Mouse (Mus musculus): ENCODE measurements around the gene Olfml1. TPM values are rescaled to one million over a fixed set of nuclear protein-coding genes. Genes with fewer than 3 reads are reported as not detected.

Olfml1 gene
- polyA plus RNA-seq, 1 experiment from 2014 or later = 6.8 TPM

- no peak overlapping the region for H3K4me2 ChIP-seq
- no peaks in the 10 kb centered on the region for H3K9me3 ChIP-seq (replicated peaks)
- no peaks in the 10 kb centered on the region for H3K27me3 ChIP-seq
- H3K27ac ChIP-seq = no peak overlapping the region
- H3K4me3 ChIP-seq = no peak overlapping the region
- ATAC-seq (replicated peaks; ENCODE audit: insufficient number of reproducible peaks, insufficient read depth, low FRiP score, low read depth) = no peak
- no peak overlapping the region for H3K9ac ChIP-seq
- H3K4me1 ChIP-seq (replicated peaks) = no peaks in the 10 kb centered on the region
- H3K36me3 ChIP-seq = no peaks in the 10 kb centered on the region
- 75% methylated on average over 3 of the region's 3 CpGs for WGBS
These were observed 11.3 kb upstream of the Olfml1 start for GRCm38 (mm10) chr7:107555906-107556305.

DNA sequence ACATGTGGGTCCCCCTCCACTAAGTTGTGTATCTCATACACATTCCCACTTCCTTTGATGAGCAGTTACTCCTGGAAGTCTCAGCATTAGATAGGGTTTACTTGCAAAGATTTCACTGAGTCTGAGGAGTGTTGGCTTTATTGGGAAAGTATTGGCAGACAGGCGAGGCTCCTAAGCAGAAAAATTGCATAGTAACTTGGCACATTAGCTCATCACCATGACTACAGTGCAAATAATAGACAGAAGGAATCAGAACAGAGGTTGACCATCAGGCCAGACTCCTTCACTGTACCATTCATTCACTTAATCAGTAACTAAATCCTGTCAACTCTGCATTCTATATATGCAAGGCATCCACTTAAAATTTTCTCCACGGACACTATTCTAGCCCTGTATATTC lies 6.6 kb upstream of the Olfml1 start:
- Histone ChIP-seq H3K9ac (no peak overlapping the region), H3K27me3 (no peaks in the 10 kb centered on the region), H3K4me3 (no peak overlapping the region), H3K27ac (no peak overlapping the region), H3K9me3 (replicated peaks) (no peaks in the 10 kb centered on the region), H3K4me2 (no peak overlapping the region), H3K36me3 (no peaks in the 10 kb centered on the region), H3K4me1 (replicated peaks) (no peaks in the 10 kb centered on the region)
- WGBS = 67% methylated on average over 2 of the region's 2 CpGs
- no peak for ATAC-seq (replicated peaks; ENCODE audit: insufficient number of reproducible peaks, insufficient read depth, low FRiP score, low read depth)

DNA sequence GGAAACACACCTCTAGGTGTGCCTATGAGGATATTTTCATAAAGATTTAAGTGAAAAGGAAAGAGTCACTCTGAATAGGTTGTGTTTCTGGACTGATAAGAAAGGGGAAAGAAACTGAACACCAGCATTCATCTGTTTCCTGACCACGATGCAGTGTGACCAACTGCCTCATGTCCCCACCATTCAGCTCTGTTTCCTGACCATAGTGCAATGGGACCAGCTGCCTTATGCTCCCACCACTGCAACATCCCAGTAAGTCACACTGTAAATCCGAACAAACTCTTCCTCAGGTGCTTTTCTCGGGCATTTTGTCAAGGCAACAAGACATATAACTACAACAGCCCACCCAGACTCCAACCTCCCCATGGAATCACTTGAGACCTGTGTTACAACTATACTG lies 5.7 kb upstream of the Olfml1 start:
- WGBS = 61% methylated on average over 3 of the region's 3 CpGs
- H3K9me3 ChIP-seq (replicated peaks) = no peaks in the 10 kb centered on the region
- H3K4me3 ChIP-seq = no peak overlapping the region
- ATAC-seq (replicated peaks; ENCODE audit: insufficient number of reproducible peaks, insufficient read depth, low FRiP score, low read depth) = no peak
- no peaks in the 10 kb centered on the region for H3K27me3 ChIP-seq
- H3K4me2 ChIP-seq = no peak overlapping the region
- no peaks in the 10 kb centered on the region for H3K4me1 ChIP-seq (replicated peaks)
- no peak overlapping the region for H3K9ac ChIP-seq
- H3K27ac ChIP-seq = no peak overlapping the region
- no peaks in the 10 kb centered on the region for H3K36me3 ChIP-seq

DNA sequence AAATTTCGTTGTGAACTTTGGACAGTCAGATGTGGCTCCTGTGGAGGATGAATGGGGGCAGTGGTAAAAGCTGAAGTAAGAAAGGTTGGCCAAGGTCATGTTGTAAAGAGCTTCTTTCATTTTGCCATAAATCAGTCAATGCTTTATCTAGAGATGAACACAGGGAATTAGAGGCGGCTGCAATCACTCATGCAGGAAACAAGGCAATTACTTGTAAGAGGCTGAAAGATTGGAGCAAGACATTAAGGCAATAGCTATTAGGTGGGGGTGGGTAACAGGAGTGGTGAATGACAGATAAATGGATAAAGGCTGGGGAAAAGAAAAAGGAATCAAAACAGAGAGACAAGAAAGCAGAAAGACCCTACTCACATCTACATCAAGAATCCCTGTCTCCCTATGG lies 3.5 kb upstream of the Olfml1 start:
- H3K4me1 ChIP-seq (replicated peaks) = no peaks in the 10 kb centered on the region
- no peak overlapping the region for H3K9ac ChIP-seq
- no peak for ATAC-seq (replicated peaks; ENCODE audit: insufficient number of reproducible peaks, insufficient read depth, low FRiP score, low read depth)
- H3K9me3 ChIP-seq (replicated peaks) = no peaks in the 10 kb centered on the region
- H3K27ac ChIP-seq = no peak overlapping the region
- no peaks in the 10 kb centered on the region for H3K36me3 ChIP-seq
- H3K27me3 ChIP-seq = no peaks in the 10 kb centered on the region
- H3K4me3 ChIP-seq = no peak overlapping the region
- H3K4me2 ChIP-seq = no peak overlapping the region
- 39% methylated on average over 2 of the region's 2 CpGs for WGBS

GRCm38 (mm10) chr7:107567674-107568073 lies 428 bp downstream of the Olfml1 start:
- Histone ChIP-seq H3K36me3 (no peaks in the 10 kb centered on the region), H3K4me1 (replicated peaks) (no peaks in the 10 kb centered on the region), H3K27me3 (no peaks in the 10 kb centered on the region), H3K27ac (peak overlapping the region; percentile 70), H3K4me3 (peak overlapping the region; percentile 40), H3K4me2 (peak overlapping the region; percentile 48), H3K9ac (no peak overlapping the region), H3K9me3 (replicated peaks) (no peaks in the 10 kb centered on the region)
- WGBS = 51% methylated on average over 5 of the region's 5 CpGs
- 0 out of 2 replicates have a peak, but pooled peaks have one; percentile 18 for ATAC-seq (replicated peaks; ENCODE audit: insufficient number of reproducible peaks, insufficient read depth, low FRiP score, low read depth)

DNA sequence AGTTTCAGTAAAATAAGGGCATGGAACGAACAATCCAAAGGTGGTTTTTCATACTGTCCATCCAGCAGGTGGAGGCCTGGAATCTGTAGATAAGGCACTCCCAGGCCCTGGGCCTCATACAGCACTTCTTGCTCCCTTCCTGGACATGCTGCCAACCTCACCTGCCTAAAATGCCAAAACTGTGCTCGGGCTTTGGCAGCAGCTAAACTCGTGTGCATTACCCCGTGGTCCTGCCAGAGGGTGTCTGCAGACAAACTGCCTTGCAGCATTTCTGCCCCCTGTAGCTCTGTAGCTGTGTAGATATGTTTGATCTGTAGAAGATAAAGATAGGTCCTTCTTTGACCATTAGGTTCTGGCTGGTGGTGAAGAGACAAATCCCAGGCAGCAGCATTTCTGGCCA lies 1.7 kb downstream of the Olfml1 start:
- H3K9ac ChIP-seq = no peak overlapping the region

DNA sequence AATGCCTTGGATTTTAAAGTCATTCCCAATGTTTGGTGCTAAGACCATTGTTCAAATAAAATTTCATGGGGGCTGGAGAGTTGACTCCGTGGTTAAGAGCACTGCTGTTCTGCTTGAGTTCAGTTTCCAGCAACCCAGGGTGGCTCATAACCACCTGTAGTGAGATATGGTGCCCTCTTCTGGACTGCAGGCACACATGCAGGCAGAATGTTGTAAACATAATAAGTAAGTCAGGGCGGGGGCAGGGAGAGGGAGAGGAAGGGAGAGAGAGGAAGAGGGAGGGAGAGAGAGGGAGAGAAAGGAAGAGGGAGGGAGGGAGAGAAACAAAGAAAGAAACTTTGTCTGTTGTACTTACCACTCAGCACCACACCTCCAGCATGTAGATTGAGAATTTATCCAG lies 6.6 kb downstream of the Olfml1 start:
- no peak overlapping the region for H3K9ac ChIP-seq
- WGBS = 62% methylated on average over 2 of the region's 2 CpGs
- H3K27me3 ChIP-seq = no peaks in the 10 kb centered on the region
- ATAC-seq (replicated peaks; ENCODE audit: insufficient number of reproducible peaks, insufficient read depth, low FRiP score, low read depth) = no peak
- H3K4me3 ChIP-seq = no peak overlapping the region
- no peaks in the 10 kb centered on the region for H3K9me3 ChIP-seq (replicated peaks)
- no peak overlapping the region for H3K4me2 ChIP-seq
- no peaks in the 10 kb centered on the region for H3K36me3 ChIP-seq
- H3K4me1 ChIP-seq (replicated peaks) = no peaks in the 10 kb centered on the region
- no peak overlapping the region for H3K27ac ChIP-seq

More for the DNA sequence above, 1.7 kb downstream of the Olfml1 start:
- Histone ChIP-seq H3K4me2 (peak overlapping the region; percentile 35), H3K27me3 (no peaks in the 10 kb centered on the region), H3K9me3 (replicated peaks) (no peaks in the 10 kb centered on the region), H3K4me3 (0 out of 2 replicates have a peak overlapping the region, but pooled peaks have one; percentile 10), H3K4me1 (replicated peaks) (no peaks in the 10 kb centered on the region), H3K36me3 (no peaks in the 10 kb centered on the region), H3K27ac (no peak overlapping the region)
- 49% methylated on average over 4 of the region's 4 CpGs for WGBS
- no peak for ATAC-seq (replicated peaks; ENCODE audit: insufficient number of reproducible peaks, insufficient read depth, low FRiP score, low read depth)

DNA sequence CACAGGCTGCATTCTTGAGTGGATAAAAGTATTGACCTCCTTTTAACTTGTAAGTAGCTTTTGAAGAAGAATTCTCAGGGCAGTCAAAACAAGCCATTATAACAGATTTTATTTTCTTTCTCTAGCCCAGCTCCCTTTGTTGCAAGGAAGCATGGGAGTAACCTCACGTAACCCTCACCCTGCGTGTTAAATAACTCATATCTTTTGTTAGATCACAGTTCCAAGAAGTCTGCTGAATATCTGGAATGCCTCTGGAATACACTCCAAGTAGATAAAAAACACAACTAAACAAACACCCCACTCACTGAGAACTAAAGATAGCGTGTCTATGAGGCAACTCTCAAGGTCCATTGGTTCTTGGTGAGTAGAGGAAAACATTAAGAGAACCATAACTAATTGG lies 7.0 kb downstream of the Olfml1 start:
- H3K27me3 ChIP-seq = no peaks in the 10 kb centered on the region
- 61% methylated on average over 3 of the region's 3 CpGs for WGBS
- ATAC-seq (replicated peaks; ENCODE audit: insufficient number of reproducible peaks, insufficient read depth, low FRiP score, low read depth) = no peak

GRCm38 (mm10) chr7:107592641-107593040 lies 25.4 kb downstream of the Olfml1 start:
- WGBS = 16% methylated on average over 2 of the region's 2 CpGs
- H3K4me1 ChIP-seq (replicated peaks) = peaks cover 17% of the 10 kb centered on the region
- no peaks in the 10 kb centered on the region for H3K27me3 ChIP-seq
- H3K4me2 ChIP-seq = no peak overlapping the region
- no peak overlapping the region for H3K9ac ChIP-seq
- no peak overlapping the region for H3K27ac ChIP-seq
- H3K36me3 ChIP-seq = no peaks in the 10 kb centered on the region
- H3K9me3 ChIP-seq (replicated peaks) = no peaks in the 10 kb centered on the region
- no peak for ATAC-seq (replicated peaks; ENCODE audit: insufficient number of reproducible peaks, insufficient read depth, low FRiP score, low read depth)
- no peak overlapping the region for H3K4me3 ChIP-seq

More for the DNA sequence above, 7.0 kb downstream of the Olfml1 start:
- H3K9me3 ChIP-seq (replicated peaks) = no peaks in the 10 kb centered on the region
- H3K4me2 ChIP-seq = no peak overlapping the region
- H3K4me3 ChIP-seq = no peak overlapping the region
- H3K36me3 ChIP-seq = no peaks in the 10 kb centered on the region
- H3K27ac ChIP-seq = no peak overlapping the region
- no peak overlapping the region for H3K9ac ChIP-seq
- H3K4me1 ChIP-seq (replicated peaks) = no peaks in the 10 kb centered on the region

GRCm38 (mm10) chr7:107593904-107594303 lies 26.7 kb downstream of the Olfml1 start:
- no peak overlapping the region for H3K9ac ChIP-seq
- peak overlapping the region; percentile 64; the same call in 1 of the 2 replicates for H3K4me3 ChIP-seq
- H3K27ac ChIP-seq = no peak overlapping the region

GRCm38 (mm10) chr7:107594325-107594856 lies 27.1 kb downstream of the Olfml1 start:
- Histone ChIP-seq H3K4me2 (peak overlapping the region; percentile 99), H3K9me3 (replicated peaks) (no peaks in the 10 kb centered on the region), H3K9ac (peak overlapping the region; percentile 58), H3K4me3 (peak overlapping the region; percentile 64), H3K4me1 (replicated peaks) (peaks cover 17% of the 10 kb centered on the region), H3K27ac (peak overlapping the region; percentile 56; the same call in 1 of the 2 replicates), H3K36me3 (no peaks in the 10 kb centered on the region), H3K27me3 (no peaks in the 10 kb centered on the region)
- ATAC-seq (replicated peaks; ENCODE audit: insufficient number of reproducible peaks, insufficient read depth, low FRiP score, low read depth) = peak; percentile 75
- under 1% methylated on average over 16 of the region's 16 CpGs for WGBS

More at GRCm38 (mm10) chr7:107593904-107594303, 26.7 kb downstream of the Olfml1 start:
- no peaks in the 10 kb centered on the region for H3K9me3 ChIP-seq (replicated peaks)
- no peaks in the 10 kb centered on the region for H3K27me3 ChIP-seq
- WGBS = 36% methylated on average over 7 of the region's 7 CpGs
- H3K4me2 ChIP-seq = peak overlapping the region; percentile 99
- H3K36me3 ChIP-seq = no peaks in the 10 kb centered on the region
- peaks cover 17% of the 10 kb centered on the region for H3K4me1 ChIP-seq (replicated peaks)
- no peak for ATAC-seq (replicated peaks; ENCODE audit: insufficient number of reproducible peaks, insufficient read depth, low FRiP score, low read depth)

- H3K9ac ChIP-seq = peak within 1 kb of the TSS; percentile 58
- H3K27ac ChIP-seq = peak within 1 kb of the TSS; percentile 56; the same call in 1 of the 2 replicates
- H3K4me2 ChIP-seq = peak within 1 kb of the TSS; percentile 99
- H3K36me3 ChIP-seq = no peaks in the 10 kb centered on the region
- under 1% methylated on average over 24 of the region's 24 CpGs for WGBS
- peak; percentile 91 for ATAC-seq (replicated peaks; ENCODE audit: insufficient number of reproducible peaks, insufficient read depth, low FRiP score, low read depth)
- peak within 1 kb of the TSS; percentile 64 for H3K4me3 ChIP-seq
- H3K4me1 ChIP-seq (replicated peaks) = peaks cover 17% of the 10 kb centered on the region
- H3K27me3 ChIP-seq = no peaks in the 10 kb centered on the region
- no peaks in the 10 kb centered on the region for H3K9me3 ChIP-seq (replicated peaks)
These were observed 27.7 kb downstream of the Olfml1 start, which contains the start of gene Ppfibp2 for GRCm38 (mm10) chr7:107594857-107595402. Ppfibp2 (plus strand) TSS chr7:107595207.
